Mouse (Mus musculus) liver, postnatal 0 days (tissue): ENCODE measurements around the gene Trp53rkb.

Experiments
- CTCF ChIP-seq: sonication (generic); IDR thresholded peaks from 2 replicates; pipeline ENCODE4 v1.5.1; 2016; ENCODE audit warnings: antibody characterized with exemption, low read depth
- EP300 ChIP-seq: IDR thresholded peaks from 2 replicates; pipeline ENCODE4 v1.6.1; 2016; ENCODE audit warnings: antibody characterized with exemption, low read depth, mild to moderate bottlenecking

- TF ChIP-seq CTCF (no peak), EP300 (no peak)
Measured at GRCm38 (mm10) chr2:166822901-166823300, 30.6 kb downstream of the Trp53rkb start.
